Mouse (Mus musculus) thymus, adult 2 months (tissue): Measurements from ENCODE around the gene Masp2.

Experiments used
- CTCF ChIP-seq: fragments of 200-500 bp; IDR thresholded peaks from 2 replicates; pipeline ENCODE4 v1.5.1; 2012; ENCODE audit warnings: mild to moderate bottlenecking, control low read depth, low read length, moderate library complexity, borderline replicate concordance; ENCODE audit not compliant: control insufficient read depth, poor library complexity, insufficient read depth; ENCODE audit errors: extremely low read depth
- POLR2A ChIP-seq: fragments of 200-500 bp; IDR thresholded peaks from 2 replicates; pipeline ENCODE4 v1.6.1; 2012; ENCODE audit warnings: mild to moderate bottlenecking, low read length, control low read depth, moderate library complexity; ENCODE audit not compliant: control insufficient read depth, poor library complexity, insufficient read depth; ENCODE audit errors: extremely low read depth

DNA sequence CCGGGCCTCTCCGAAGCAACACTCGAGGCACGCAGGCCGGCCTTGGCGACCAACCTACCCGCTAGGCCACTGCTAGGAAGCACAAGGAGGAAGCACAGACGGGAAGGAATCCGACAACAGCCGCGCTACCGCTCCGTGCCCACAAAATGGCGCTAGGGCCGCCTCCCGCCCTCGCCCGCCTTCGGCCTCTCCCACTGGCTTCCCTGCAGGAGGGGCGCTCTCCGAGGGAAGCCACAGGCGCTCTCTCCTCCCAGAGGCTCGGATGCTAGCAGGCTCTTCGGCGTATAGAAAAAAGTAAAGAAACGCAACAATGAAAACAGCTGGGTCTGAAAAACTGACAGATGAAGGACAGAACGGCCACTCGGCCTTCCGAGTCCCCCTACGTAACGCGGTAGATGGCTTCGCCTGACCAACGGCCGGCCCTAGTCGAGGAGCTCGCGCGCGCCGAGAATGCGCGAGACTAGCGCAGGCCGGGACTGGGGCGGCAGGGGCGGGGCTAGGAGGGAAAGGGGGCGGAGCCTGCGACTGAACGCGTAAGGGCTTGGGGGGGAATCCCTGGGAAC is 24.4 kb downstream of the Masp2 start, which contains the start of gene Tardbp:
- TF ChIP-seq CTCF = no peak
- TF ChIP-seq POLR2A = peak; percentile 97
